Mouse (Mus musculus) bone marrow, adult 2 months (tissue): ENCODE measurements around the gene Adamtsl4. TPM values are rescaled to one million over a fixed set of nuclear protein-coding genes. Genes with fewer than 3 reads are reported as not detected.

Experiments
- H3K27ac ChIP-seq: fragments of 200-500 bp; 2 replicates; pipeline ENCODE4 v1.5.1; 2012; ENCODE audit warnings: low read depth, mild to moderate bottlenecking, control low read depth, inconsistent platforms, low read length; ENCODE audit not compliant: control insufficient read depth, poor library complexity, insufficient read depth
- H3K4me1 ChIP-seq: fragments of 200-500 bp; 2 replicates; pipeline ENCODE4 v1.6.1; 2011; ENCODE audit warnings: low read length; ENCODE audit not compliant: control insufficient read depth, insufficient read depth
- H3K4me3 ChIP-seq: fragments of 200-500 bp; replicated peaks from 2 replicates; pipeline ENCODE3; 2011; ENCODE audit warnings: mild to moderate bottlenecking, low read depth, low read length, control low read depth; ENCODE audit not compliant: control insufficient read depth
- CTCF ChIP-seq: fragments of 200-500 bp; IDR thresholded peaks from 2 replicates; pipeline ENCODE4 v1.5.1; 2011; ENCODE audit warnings: low read length, control low read depth; ENCODE audit not compliant: control insufficient read depth, insufficient read depth
- POLR2A ChIP-seq: fragments of 200-500 bp; IDR thresholded peaks from 2 replicates; pipeline ENCODE4 v1.6.1; 2011; ENCODE audit warnings: low read depth, mild to moderate bottlenecking, control low read depth, low read length, borderline replicate concordance; ENCODE audit not compliant: control insufficient read depth
- WGBS: fragments of 180-500 bp; shearing (Covaris S2); methylation state at CpG from one replicate; pipeline ENCODE4 v1.1.7; 2018; 5-methylcytosine and 5-hydroxymethylcytosine counted together
- polyA plus RNA-seq: library from polyadenylated mRNA; stranded (reverse); fragments of >200 nt; gene quantifications from 2 replicates; pipeline ENCODE4 v1.2.4, GENCODE M21; 2011; ENCODE audit warnings: low replicate concordance; ENCODE audit not compliant: missing spikeins, insufficient read depth, insufficient read length

The Adamtsl4 gene
- polyA plus RNA-seq, 1 experiment = 2.7 TPM

GRCm38 (mm10) chr3:95707497-95707896 is 19.8 kb upstream of the Adamtsl4 start:
- Histone ChIP-seq H3K27ac (peak overlapping the region; percentile 34; the same call in 1 of the 2 replicates), H3K4me1 (peaks cover 11% of the 10 kb centered on the region), H3K4me3 (no peak overlapping the region)
- 26% methylated on average over 7 of the region's 7 CpGs for WGBS
- no peak for TF ChIP-seq POLR2A
- TF ChIP-seq CTCF = no peak

DNA sequence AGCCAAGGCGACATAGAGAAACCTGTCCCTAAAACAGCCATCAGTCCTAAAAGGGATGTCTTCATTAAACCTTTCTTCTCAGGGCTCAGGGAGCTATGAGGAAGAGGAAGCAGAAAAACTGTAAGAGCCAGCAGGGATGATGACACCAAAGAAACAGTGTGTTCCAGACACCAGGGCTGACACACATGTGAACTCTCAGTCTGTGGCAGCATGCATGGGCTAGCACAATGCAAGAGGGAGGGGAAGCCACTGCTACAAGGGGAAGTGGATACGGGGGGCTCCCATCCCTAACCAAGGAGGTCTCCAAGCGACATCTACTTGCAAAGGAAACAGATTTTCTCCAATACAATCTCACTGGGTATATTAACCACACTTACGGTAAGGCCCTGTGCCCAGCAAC is 18.6 kb upstream of the Adamtsl4 start:
- 39% methylated on average over 4 of the region's 4 CpGs for WGBS
- H3K4me3 ChIP-seq = no peak overlapping the region
- TF ChIP-seq POLR2A (no peak), CTCF (no peak)
- H3K4me1 ChIP-seq = peaks cover 11% of the 10 kb centered on the region
- H3K27ac ChIP-seq = 0 out of 2 replicates have a peak overlapping the region, but pooled peaks have one; percentile 24

DNA sequence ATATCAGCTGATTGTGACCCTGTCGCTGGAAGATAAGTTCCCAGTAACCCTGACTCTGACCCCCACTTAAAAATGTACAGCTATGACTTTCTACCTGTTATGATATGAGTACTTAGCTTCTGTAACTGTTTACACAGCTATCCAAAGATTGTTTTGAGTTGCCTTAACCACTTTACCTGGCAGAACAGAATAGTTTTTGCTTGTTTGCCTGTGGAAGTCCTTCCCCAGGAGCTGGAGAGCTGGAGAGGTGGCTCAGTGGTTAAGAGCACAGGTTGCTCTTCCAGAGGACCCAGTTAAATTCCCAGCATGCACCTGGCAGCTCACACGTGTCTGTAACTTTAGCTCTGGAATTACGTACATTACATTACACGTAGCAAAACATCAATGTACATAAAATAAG is 16.9 kb upstream of the Adamtsl4 start:
- Histone ChIP-seq H3K27ac (no peak overlapping the region), H3K4me1 (peaks cover 8% of the 10 kb centered on the region), H3K4me3 (no peak overlapping the region)
- 84% methylated on average over 4 of the region's 4 CpGs for WGBS
- no peak for TF ChIP-seq POLR2A
- TF ChIP-seq CTCF = no peak

- Histone ChIP-seq H3K4me3 (no peak overlapping the region), H3K27ac (no peak overlapping the region), H3K4me1 (peaks cover 6% of the 10 kb centered on the region)
- TF ChIP-seq POLR2A = no peak
- TF ChIP-seq CTCF = no peak
- WGBS = 71% methylated on average over 3 of the region's 3 CpGs
Measured at GRCm38 (mm10) chr3:95703276-95703675, 15.6 kb upstream of the Adamtsl4 start.

DNA sequence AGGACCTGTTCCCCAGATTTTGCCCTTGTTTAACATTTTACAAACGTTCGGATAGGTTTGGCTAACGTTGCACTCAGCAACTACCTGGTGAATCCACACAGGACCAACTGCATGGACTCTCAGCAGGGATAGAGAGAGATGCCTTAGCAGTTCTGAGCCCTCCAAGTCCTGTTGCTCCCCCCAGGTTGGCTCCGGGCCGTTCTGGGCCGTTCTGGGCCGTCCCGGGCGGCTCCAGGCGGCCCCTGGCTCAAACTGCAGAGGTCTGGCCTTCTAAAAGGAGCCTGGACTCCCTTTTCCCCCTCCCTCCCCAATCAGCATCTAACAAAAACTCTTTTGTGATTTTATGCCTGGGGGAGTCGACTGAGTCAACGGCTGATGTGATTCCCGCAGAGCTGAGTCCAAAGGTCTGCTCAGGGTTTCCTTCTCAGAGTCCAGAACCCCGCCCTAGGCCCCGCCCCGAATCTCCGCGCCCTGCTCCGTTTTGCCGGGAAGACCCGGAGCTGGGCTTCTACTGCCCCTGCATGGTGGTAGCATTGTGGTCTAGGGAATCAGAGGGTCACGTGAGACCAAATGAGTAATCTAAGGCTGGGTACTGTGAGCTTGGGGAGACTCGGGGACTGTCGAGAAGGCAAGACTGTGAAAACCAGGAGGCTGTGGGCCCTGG is 14.3 kb upstream of the Adamtsl4 start:
- H3K4me3 ChIP-seq = no peak overlapping the region
- peaks cover 4% of the 10 kb centered on the region for H3K4me1 ChIP-seq
- TF ChIP-seq POLR2A (no peak), CTCF (no peak)
- 35% methylated on average over 24 of the region's 24 CpGs for WGBS
- no peak overlapping the region for H3K27ac ChIP-seq

- 83% methylated on average over 2 of the region's 2 CpGs for WGBS
Measured at GRCm38 (mm10) chr3:95701085-95701484, 13.4 kb upstream of the Adamtsl4 start.

DNA sequence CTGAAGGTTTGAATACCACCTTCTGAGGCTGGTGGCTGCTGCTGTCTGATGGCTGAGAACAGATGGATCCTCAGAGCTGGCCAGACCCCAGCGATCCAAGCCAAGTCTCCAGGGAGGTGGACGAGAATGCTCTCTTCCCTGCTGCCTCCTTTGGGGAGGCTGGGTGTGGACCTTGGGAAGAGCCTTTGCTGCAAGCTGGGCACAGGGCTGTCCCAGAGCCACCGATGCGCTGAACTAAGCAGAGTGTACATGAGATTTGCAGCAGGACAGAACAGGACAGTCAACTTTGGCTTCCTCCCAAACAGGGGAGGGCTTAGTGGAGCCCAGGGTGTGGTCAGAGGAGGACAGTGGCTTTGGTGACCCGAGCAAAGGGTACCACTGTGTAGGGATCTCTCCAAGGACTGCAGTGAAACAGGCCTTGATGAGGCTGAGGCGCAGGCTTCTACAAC is 12.5 kb upstream of the Adamtsl4 start:
- H3K27ac ChIP-seq = no peak overlapping the region; the same call in 1 of the 2 replicates
- no peak overlapping the region for H3K4me3 ChIP-seq
- 77% methylated on average over 6 of the region's 6 CpGs for WGBS
- TF ChIP-seq POLR2A (no peak), CTCF (no peak)
- H3K4me1 ChIP-seq = peaks cover 2% of the 10 kb centered on the region; the same call in 1 of the 2 replicates

More at GRCm38 (mm10) chr3:95701085-95701484, 13.4 kb upstream of the Adamtsl4 start:
- H3K4me1 ChIP-seq = peaks cover 1% of the 10 kb centered on the region; the same call in 1 of the 2 replicates
- TF ChIP-seq CTCF (no peak), POLR2A (no peak)
- H3K4me3 ChIP-seq = no peak overlapping the region
- H3K27ac ChIP-seq = no peak overlapping the region

GRCm38 (mm10) chr3:95698286-95698685 is 10.6 kb upstream of the Adamtsl4 start:
- Histone ChIP-seq H3K4me3 (no peak overlapping the region), H3K27ac (no peak overlapping the region), H3K4me1 (peaks cover 8% of the 10 kb centered on the region)
- 88% methylated on average over 4 of the region's 4 CpGs for WGBS
- TF ChIP-seq POLR2A (no peak), CTCF (no peak)

GRCm38 (mm10) chr3:95696360-95696759 is 8.6 kb upstream of the Adamtsl4 start:
- TF ChIP-seq CTCF (no peak), POLR2A (no peak)
- 49% methylated on average over 7 of the region's 7 CpGs for WGBS
- H3K27ac ChIP-seq = no peak overlapping the region
- H3K4me1 ChIP-seq = peaks cover 10% of the 10 kb centered on the region
- no peak overlapping the region for H3K4me3 ChIP-seq
